Comparison of ENCODE assay signal across 8 mouse cellular contexts in the genomic region with DNA sequence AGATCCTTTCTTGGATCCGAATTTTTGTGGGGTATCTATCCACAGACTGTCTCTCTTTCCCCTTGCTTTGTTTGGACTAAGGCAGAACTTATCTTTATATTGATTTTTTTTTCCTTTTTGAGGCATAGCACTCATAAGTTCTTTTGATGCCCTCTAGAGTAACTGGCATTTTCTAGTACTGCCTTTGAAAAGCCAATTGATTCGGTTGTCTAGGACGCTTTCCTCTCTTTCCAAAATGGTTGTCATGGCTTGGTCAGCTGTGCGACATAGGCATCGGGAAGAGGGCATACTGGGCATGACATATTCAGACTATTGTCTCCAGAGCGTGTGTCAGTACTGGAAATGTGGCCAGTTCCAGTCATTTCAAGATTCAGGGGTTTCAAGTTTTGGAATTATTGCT. TPM values are rescaled to one million over a fixed set of nuclear protein-coding genes. Genes with fewer than 3 reads are reported as not detected.
DNase-seq lines count a peak whose midpoint lies in the region; ATAC-seq lines count a peak whose summit lies in the region.

No protein-coding gene starts in this region.

- peak overlapping the region; percentile 80 for H3K4me2 ChIP-seq in heart, embryonic 16.5 days (ENCODE audit: low read depth, low read length)
- peak overlapping the region; percentile 91 for H3K4me2 ChIP-seq in forebrain, embryonic 16.5 days (ENCODE audit: low read length)

- DNase-seq in heart, adult 18-20 months = no peak
- DNase-seq in adipocyte (ENCODE audit: low spot score) = peak; percentile 70
- peak; percentile 32 for DNase-seq in midbrain, embryonic 10.5 days (ENCODE audit: low spot score)
- no peak for DNase-seq in urinary bladder, postnatal 14 days (ENCODE audit: low spot score)
- no peak for DNase-seq in layer of hippocampus, adult 9-11 months
- DNase-seq in ovary, postnatal 36 days (ENCODE audit: low spot score) = no peak

- H3K36me3 ChIP-seq in heart, embryonic 16.5 days (ENCODE audit: control insufficient read depth, insufficient read depth) = peaks cover 23% of the 10 kb centered on the region
- peaks cover 10% of the 10 kb centered on the region for H3K36me3 ChIP-seq in forebrain, embryonic 16.5 days (ENCODE audit: control insufficient read depth, insufficient read depth)
- H3K36me3 ChIP-seq in midbrain, embryonic 10.5 days = peaks cover 64% of the 10 kb centered on the region

- H3K4me3 ChIP-seq in heart, embryonic 16.5 days (ENCODE audit: low read length) = peak overlapping the region; percentile 93
- peak overlapping the region; percentile 99 for H3K4me3 ChIP-seq in forebrain, embryonic 16.5 days (replicated peaks; ENCODE audit: low read length)
- H3K4me3 ChIP-seq in midbrain, embryonic 10.5 days = peak overlapping the region; percentile 96

- WGBS in heart, embryonic 16.5 days = under 1% methylated on average over 6 of the region's 6 CpGs
- 0% methylated on average over 6 of the region's 6 CpGs for WGBS in forebrain, embryonic 16.5 days
- 0% methylated on average over 6 of the region's 6 CpGs for WGBS in midbrain, embryonic 10.5 days

- H3K9ac ChIP-seq in heart, embryonic 16.5 days (ENCODE audit: low read length) = peak overlapping the region; percentile 88
- H3K9ac ChIP-seq in forebrain, embryonic 16.5 days (replicated peaks; ENCODE audit: low read depth, low read length) = peak overlapping the region; percentile 89

- peaks cover 20% of the 10 kb centered on the region for H3K4me1 ChIP-seq in heart, embryonic 16.5 days (ENCODE audit: control insufficient read depth, insufficient read depth, low read length)
- H3K4me1 ChIP-seq in forebrain, embryonic 16.5 days (replicated peaks; ENCODE audit: control insufficient read depth, insufficient read depth, low read length) = peaks cover 21% of the 10 kb centered on the region
- H3K4me1 ChIP-seq in midbrain, embryonic 10.5 days = peaks cover 30% of the 10 kb centered on the region

- no peaks in the 10 kb centered on the region for H3K9me3 ChIP-seq in heart, embryonic 16.5 days (replicated peaks; ENCODE audit: control insufficient read depth, low read length)
- H3K9me3 ChIP-seq in forebrain, embryonic 16.5 days (ENCODE audit: control insufficient read depth, low read length) = no peaks in the 10 kb centered on the region
- no peaks in the 10 kb centered on the region for H3K9me3 ChIP-seq in midbrain, embryonic 10.5 days (replicated peaks)

- ATAC-seq in heart, embryonic 16.5 days (replicated peaks; ENCODE audit: extremely low read depth, insufficient read depth, low FRiP score) = no peak
- no peak for ATAC-seq in forebrain, embryonic 16.5 days

- no peaks in the 10 kb centered on the region for H3K27me3 ChIP-seq in heart, embryonic 16.5 days (ENCODE audit: control insufficient read depth, insufficient read depth, low read length)
- no peaks in the 10 kb centered on the region for H3K27me3 ChIP-seq in forebrain, embryonic 16.5 days (replicated peaks; ENCODE audit: control insufficient read depth, insufficient read depth, low read length)
- H3K27me3 ChIP-seq in midbrain, embryonic 10.5 days (ENCODE audit: low read depth, poor library complexity, severe bottlenecking) = no peaks in the 10 kb centered on the region

- peak overlapping the region; percentile 99 for H3K27ac ChIP-seq in heart, embryonic 16.5 days (ENCODE audit: low read length)
- H3K27ac ChIP-seq in forebrain, embryonic 16.5 days (ENCODE audit: low read length) = peak overlapping the region; percentile 97
- H3K27ac ChIP-seq in midbrain, embryonic 10.5 days (replicated peaks) = peak overlapping the region; percentile 100

RNA-seq across cellular contexts. Expression of a gene that starts 0.6 kb away (rescaled TPM):
- polyA plus RNA-seq in heart, embryonic 16.5 days (2015; fragmentation: Nextera tagmentation; extraction: Ambion mirVana) = 14.2 and 15.1 TPM in 2 replicates
- 1 to 10 TPM; 3.8 to 5.3 TPM for total RNA-seq in heart, adult 18-20 months (2021)
- 22.5 and 25.9 TPM in 2 replicates for polyA plus RNA-seq in forebrain, embryonic 16.5 days (2015; fragmentation: Nextera tagmentation; extraction: Ambion mirVana)
- 18.0 and 19.1 TPM in 2 replicates for polyA plus RNA-seq in midbrain, embryonic 10.5 days (2016; fragmentation: Nextera tagmentation; extraction: Ambion mirVana)

RNA-seq across cellular contexts. Expression of a gene that starts 0.7 kb away (rescaled TPM):
- polyA plus RNA-seq in heart, embryonic 16.5 days (2015; fragmentation: Nextera tagmentation; extraction: Ambion mirVana) = 213 and 237 TPM in 2 replicates
- total RNA-seq in heart, adult 18-20 months (2021) = 100 to 1,000 TPM; 291 to 328 TPM
- polyA plus RNA-seq in forebrain, embryonic 16.5 days (2015; fragmentation: Nextera tagmentation; extraction: Ambion mirVana) = 520 and 566 TPM in 2 replicates
- polyA plus RNA-seq in midbrain, embryonic 10.5 days (2016; fragmentation: Nextera tagmentation; extraction: Ambion mirVana) = 295 and 331 TPM in 2 replicates

RNA-seq across cellular contexts. Expression of a gene that starts 10.3 kb away (rescaled TPM):
- 6.4 and 7.8 TPM in 2 replicates for polyA plus RNA-seq in heart, embryonic 16.5 days (2015; fragmentation: Nextera tagmentation; extraction: Ambion mirVana)
- total RNA-seq in heart, adult 18-20 months (2021) = 1 to 10 TPM; 3.5 to 4.6 TPM
- 8.8 and 8.9 TPM in 2 replicates for polyA plus RNA-seq in forebrain, embryonic 16.5 days (2015; fragmentation: Nextera tagmentation; extraction: Ambion mirVana)
- polyA plus RNA-seq in midbrain, embryonic 10.5 days (2016; fragmentation: Nextera tagmentation; extraction: Ambion mirVana) = 10.2 and 10.7 TPM in 2 replicates

RNA-seq across cellular contexts. Expression of a gene that starts 38.6 kb away (rescaled TPM):
- polyA plus RNA-seq in heart, embryonic 16.5 days (2015; fragmentation: Nextera tagmentation; extraction: Ambion mirVana) = 1.8 and 2.2 TPM in 2 replicates
- total RNA-seq in heart, adult 18-20 months (2021) = 1 to 10 TPM in 1 of 2 experiments, under 1 TPM in 1; 0.54 to 1.7 TPM
- 0.35 and 0.72 TPM in 2 replicates for polyA plus RNA-seq in forebrain, embryonic 16.5 days (2015; fragmentation: Nextera tagmentation; extraction: Ambion mirVana)
- polyA plus RNA-seq in midbrain, embryonic 10.5 days (2016; fragmentation: Nextera tagmentation; extraction: Ambion mirVana) = 0.67 and 1.1 TPM in 2 replicates

RNA-seq across cellular contexts. Expression of a gene that starts 39.2 kb away (rescaled TPM):
- polyA plus RNA-seq in heart, embryonic 16.5 days (2015; fragmentation: Nextera tagmentation; extraction: Ambion mirVana) = 80.4 and 87.7 TPM in 2 replicates
- total RNA-seq in heart, adult 18-20 months (2021) = 100 to 1,000 TPM in 1 of 2 experiments, 10 to 100 TPM in 1; 91.5 to 105 TPM
- polyA plus RNA-seq in forebrain, embryonic 16.5 days (2015; fragmentation: Nextera tagmentation; extraction: Ambion mirVana) = 14.7 and 18.3 TPM in 2 replicates
- polyA plus RNA-seq in midbrain, embryonic 10.5 days (2016; fragmentation: Nextera tagmentation; extraction: Ambion mirVana) = 15.3 and 17.2 TPM in 2 replicates

Comparison
In these comparisons a context has a peak if more than half of its experiments do, and no peak if none do; other contexts are left out.
1. DNase-seq: peak in adipocyte (single experiment) and midbrain, embryonic 10.5 days (single experiment); none in heart, adult 18-20 months (0 of 2), urinary bladder, postnatal 14 days (single experiment), layer of hippocampus, adult 9-11 months (single experiment) and ovary, postnatal 36 days (single experiment).
2. Peak in every context shown above with its lines, with median percentiles within 50 percentile points of each other: H3K27ac ChIP-seq and H3K4me3 ChIP-seq.